Mouse (Mus musculus) MEL (cell line): ENCODE results near the gene Vdr. TPM values are rescaled to one million over a fixed set of nuclear protein-coding genes. Genes with fewer than 3 reads are reported as not detected.
A peak's percentile ranks its signal among the peaks of the same experiment; 100 is the strongest.

ENCODE experiments used
- DNase-seq: peaks from one replicate; pipeline ENCODE4 v3.0.0; 2011; ENCODE audit warnings: low read depth, low spot score
- H3K27ac ChIP-seq: 2 replicates; pipeline ENCODE4 v1.5.1; 2012; ENCODE audit warnings: low read depth, mild to moderate bottlenecking, control low read depth, low read length, moderate library complexity; ENCODE audit not compliant: control insufficient read depth
- H3K27me3 ChIP-seq, 2 experiments: fragments of 150-350 bp in 1 of 2; sonication (generic) in 1 of 2; 2 replicates each; pipeline ENCODE4 v1.6.1; 2012; ENCODE audit warnings: low read length in 2 of 2, mild to moderate bottlenecking in 2 of 2, improper control_type of control experiment in 1 of 2, moderate library complexity in 1 of 2; ENCODE audit not compliant: insufficient read depth in 2 of 2, control insufficient read depth in 1 of 2
- H3K36me3 ChIP-seq, 2 experiments: 2 replicates each; pipeline ENCODE4 v1.6.1; 2012 to 2014; ENCODE audit warnings: low read length in 2 of 2, improper control_type of control experiment in 1 of 2, inconsistent platforms in 1 of 2, mild to moderate bottlenecking in 1 of 2; ENCODE audit not compliant: insufficient read depth in 2 of 2, control insufficient read depth in 1 of 2
- H3K4me1 ChIP-seq, 2 experiments: fragments of 150-350 bp in 1 of 2; sonication (generic) in 1 of 2; 2 replicates each; pipeline ENCODE4 v1.6.1; 2012; ENCODE audit warnings: low read length in 2 of 2, improper control_type of control experiment in 1 of 2, mild to moderate bottlenecking in 1 of 2; ENCODE audit not compliant: insufficient read depth in 2 of 2, control insufficient read depth in 1 of 2
- H3K4me3 ChIP-seq, 2 experiments: fragments of 150-350 bp in 1 of 2; sonication (generic) in 1 of 2; 2 replicates each; pipeline ENCODE4 v1.5.1; 2012; ENCODE audit warnings: low read depth in 2 of 2, low read length in 2 of 2, mild to moderate bottlenecking in 2 of 2, moderate library complexity in 2 of 2, control low read depth in 1 of 2, improper control_type of control experiment in 1 of 2; ENCODE audit not compliant: control insufficient read depth in 1 of 2, insufficient read depth in 1 of 2
- H3K79me2 ChIP-seq: 2 replicates; pipeline ENCODE4 v1.6.1; 2012; ENCODE audit warnings: mild to moderate bottlenecking, low read length, moderate library complexity; ENCODE audit not compliant: control insufficient read depth, poor library complexity, insufficient read depth
- H3K9ac ChIP-seq: 2 replicates; pipeline ENCODE4 v1.6.1; 2012; ENCODE audit warnings: low read depth, mild to moderate bottlenecking, control low read depth, low read length, moderate library complexity; ENCODE audit not compliant: control insufficient read depth, poor library complexity, severe bottlenecking
- H3K9me3 ChIP-seq: fragments of 150-350 bp; sonication (generic); replicated peaks from 2 replicates; pipeline ENCODE4 v1.6.1; 2012; ENCODE audit warnings: mild to moderate bottlenecking, low read length, improper control_type of control experiment, moderate library complexity; ENCODE audit not compliant: insufficient read depth
- CHD1 ChIP-seq: IDR thresholded peaks from 2 replicates; pipeline ENCODE4 v1.6.1; 2012; ENCODE audit warnings: low read depth, mild to moderate bottlenecking, inconsistent platforms, low read length, improper control_type of control experiment
- CHD2 ChIP-seq: IDR thresholded peaks from 2 replicates; pipeline ENCODE4 v1.6.1; 2011; ENCODE audit warnings: low read length, improper control_type of control experiment
- E2F4 ChIP-seq: IDR thresholded peaks from 2 replicates; pipeline ENCODE4 v1.6.1; 2011; ENCODE audit warnings: low read depth, low read length, improper control_type of control experiment, borderline replicate concordance
- ELF1 ChIP-seq: IDR thresholded peaks from 2 replicates; pipeline ENCODE4 v1.6.1; 2014; ENCODE audit warnings: low read depth, mild to moderate bottlenecking, inconsistent platforms, low read length, improper control_type of control experiment, moderate library complexity
- EP300 ChIP-seq, 2 experiments: IDR thresholded peaks; 2 replicates each; pipeline ENCODE4 v1.6.1; 2011; ENCODE audit warnings: improper control_type of control experiment in 2 of 2, low read length in 2 of 2, low read depth in 1 of 2, mild to moderate bottlenecking in 1 of 2
- GABPA ChIP-seq: IDR thresholded peaks from 2 replicates; pipeline ENCODE4 v1.6.1; 2012; ENCODE audit warnings: low read depth, mild to moderate bottlenecking, inconsistent platforms, low read length, improper control_type of control experiment, moderate library complexity
- HCFC1 ChIP-seq: IDR thresholded peaks from 2 replicates; pipeline ENCODE4 v1.6.1; 2012; ENCODE audit warnings: low read depth, mild to moderate bottlenecking, inconsistent platforms, low read length, improper control_type of control experiment, moderate library complexity
- JUND ChIP-seq: IDR thresholded peaks from 2 replicates; pipeline ENCODE4 v1.6.1; 2011; ENCODE audit warnings: low read depth, mild to moderate bottlenecking, improper control_type of control experiment, low read length
- KAT2A ChIP-seq: conservative IDR thresholded peaks from 2 replicates; pipeline ENCODE4 v1.6.1; 2012; ENCODE audit warnings: low read depth, low read length, improper control_type of control experiment, inconsistent platforms
- MAFK ChIP-seq: IDR thresholded peaks from 2 replicates; pipeline ENCODE4 v1.6.1; 2011; ENCODE audit warnings: low read depth, mild to moderate bottlenecking, low read length, improper control_type of control experiment, borderline replicate concordance
- MAZ ChIP-seq: IDR thresholded peaks from 2 replicates; pipeline ENCODE4 v1.6.1; 2012; ENCODE audit warnings: low read depth, mild to moderate bottlenecking, inconsistent platforms, low read length, improper control_type of control experiment
- MXI1 ChIP-seq: IDR thresholded peaks from 2 replicates; pipeline ENCODE4 v1.6.1; 2011; ENCODE audit warnings: mild to moderate bottlenecking, low read depth, low read length, improper control_type of control experiment
- MYB ChIP-seq: IDR thresholded peaks from 2 replicates; pipeline ENCODE4 v1.6.1; 2011; ENCODE audit warnings: mild to moderate bottlenecking, low read depth, low read length, improper control_type of control experiment
- MYC ChIP-seq: IDR thresholded peaks from 2 replicates; pipeline ENCODE4 v1.6.1; 2011; ENCODE audit warnings: low read depth, mild to moderate bottlenecking, low read length, improper control_type of control experiment, moderate library complexity
- NELFE ChIP-seq: IDR thresholded peaks from 2 replicates; pipeline ENCODE4 v1.6.1; 2011; ENCODE audit warnings: low read depth, low read length, improper control_type of control experiment
- NRF1 ChIP-seq: IDR thresholded peaks from 2 replicates; pipeline ENCODE4 v1.6.1; 2014; ENCODE audit warnings: low read depth, mild to moderate bottlenecking, inconsistent platforms, low read length, improper control_type of control experiment, moderate library complexity; ENCODE audit not compliant: poor library complexity, insufficient read depth, severe bottlenecking
- POLR2A ChIP-seq, 2 experiments: IDR thresholded peaks; 2 replicates each; pipeline ENCODE4 v1.6.1; 2011 to 2012; ENCODE audit warnings: low read length in 2 of 2, mild to moderate bottlenecking in 2 of 2, control low read depth in 1 of 2, improper control_type of control experiment in 1 of 2, low read depth in 1 of 2, moderate library complexity in 1 of 2; ENCODE audit not compliant: control insufficient read depth in 1 of 2, insufficient read depth in 1 of 2, poor library complexity in 1 of 2
- SMC3 ChIP-seq: IDR thresholded peaks from 2 replicates; pipeline ENCODE4 v1.6.1; 2011; ENCODE audit warnings: low read depth, low read length, improper control_type of control experiment
- TAL1 ChIP-seq: IDR thresholded peaks from 2 replicates; pipeline ENCODE4 v1.6.1; 2012; ENCODE audit warnings: mild to moderate bottlenecking, inconsistent platforms, low read length, moderate library complexity, mixed read lengths
- TBP ChIP-seq: IDR thresholded peaks from 2 replicates; pipeline ENCODE4 v1.8.0; 2011; ENCODE audit warnings: low read depth, low read length, improper control_type of control experiment
- TCF12 ChIP-seq: IDR thresholded peaks from 2 replicates; pipeline ENCODE4 v1.6.1; 2014; ENCODE audit warnings: low read depth, mild to moderate bottlenecking, inconsistent platforms, low read length, improper control_type of control experiment, moderate library complexity
- UBTF ChIP-seq: IDR thresholded peaks from 2 replicates; pipeline ENCODE4 v1.6.1; 2012; ENCODE audit warnings: low read depth, mild to moderate bottlenecking, inconsistent platforms, low read length, improper control_type of control experiment, moderate library complexity, borderline replicate concordance; ENCODE audit not compliant: insufficient read depth
- ZNF384 ChIP-seq: IDR thresholded peaks from 2 replicates; pipeline ENCODE4 v1.6.1; 2012; ENCODE audit warnings: low read depth, mild to moderate bottlenecking, inconsistent platforms, low read length, improper control_type of control experiment
- polyA plus RNA-seq, 2 experiments: library from polyadenylated mRNA; stranded (reverse) in 1 of 2; unstranded in 1 of 2; fragments of >175 nt in 1 of 2; fragments of >200 nt in 1 of 2; gene quantifications; 2 replicates each; pipeline versions ENCODE4 v1.2.1 to v1.2.4; 2012; ENCODE audit warnings: low replicate concordance in 2 of 2, low read depth in 1 of 2; ENCODE audit not compliant: insufficient read length in 2 of 2, insufficient read depth in 1 of 2, missing spikeins in 1 of 2
- total RNA-seq: library from RNA; depleted of rRNA; stranded (reverse); fragments of 300-350 nt; gene quantifications from 2 replicates; pipeline ENCODE4 v1.2.3, GENCODE M21; 2012

The Vdr gene
- total and polyA plus RNA-seq, 3 experiments, result 0.54 to 1.9 TPM; not detected in 1

DNA sequence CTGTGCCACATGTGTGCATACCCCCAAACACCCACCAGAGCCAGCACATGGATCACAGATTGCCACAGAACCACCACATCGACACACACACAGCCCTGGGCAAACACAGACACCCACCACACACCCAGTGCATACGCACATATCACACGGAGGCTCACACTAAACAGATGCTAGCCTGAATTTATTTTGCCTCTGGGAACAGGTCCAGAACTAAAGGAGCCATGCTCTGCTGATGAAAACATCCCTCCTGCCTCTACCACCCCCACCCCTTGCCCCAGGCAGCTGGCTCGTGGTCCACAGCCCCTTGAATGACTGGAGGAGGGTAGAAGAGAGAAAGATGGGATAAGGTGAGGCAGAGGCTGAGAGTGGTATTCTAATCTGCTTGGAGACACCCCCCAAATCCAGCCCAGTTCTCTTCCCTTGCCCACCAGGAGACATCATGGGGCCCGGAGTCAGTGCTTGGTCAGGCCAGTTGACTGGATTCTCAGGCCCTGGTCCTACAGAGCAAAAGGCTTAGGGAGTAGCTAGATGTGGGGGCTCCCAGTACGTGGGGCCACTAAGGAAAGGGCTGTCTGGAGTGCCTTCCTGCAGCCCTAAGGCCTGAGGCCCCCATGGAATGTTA, 82.1 kb downstream of the Vdr start (continued):
- TF ChIP-seq ZNF384, result no peak
- no peak for TF ChIP-seq EP300 (IDR thresholded peaks at IDR 0.05; ENCODE audit: low read depth in 1 of 2, low read length in 2 of 2)

DNA sequence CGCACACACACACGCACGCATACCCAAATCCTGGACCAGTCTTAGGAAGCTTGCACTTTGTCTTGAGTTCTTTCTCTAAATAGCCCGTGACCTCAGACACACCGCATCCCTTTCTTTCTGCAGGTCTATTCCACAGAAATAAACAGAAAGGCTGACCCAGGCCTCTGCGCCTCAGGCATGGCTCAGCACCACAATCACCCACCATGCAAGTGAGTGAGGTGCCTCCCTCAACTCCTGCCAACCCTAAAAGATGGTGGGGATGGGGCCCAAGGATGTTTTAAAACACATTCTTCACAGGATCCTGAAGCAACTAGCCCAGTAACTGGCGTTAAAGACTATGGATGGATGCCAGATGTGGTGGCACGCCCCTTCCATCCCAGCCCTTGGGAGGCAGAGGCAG, 83.0 kb downstream of the Vdr start:
- no peaks in the 10 kb centered on the region for H3K9me3 ChIP-seq
- peak overlapping the region; percentile 13; the same call in 1 of the 2 replicates for H3K27ac ChIP-seq
- H3K27me3 ChIP-seq, result no peaks in the 10 kb centered on the region
- no peak overlapping the region for H3K4me3 ChIP-seq
- no peak for DNase-seq
- H3K36me3 ChIP-seq, result peaks cover 45 to 78% of the 10 kb centered on the region in 2 experiments
- H3K79me2 ChIP-seq, result peaks cover 93% of the 10 kb centered on the region
- peaks cover 54 to 78% of the 10 kb centered on the region in 2 experiments for H3K4me1 ChIP-seq
- no peak overlapping the region for H3K9ac ChIP-seq
- TF ChIP-seq KAT2A (no peak), JUND (no peak), MAFK (no peak), ZNF384 (no peak), NELFE (no peak), MAZ (no peak), UBTF (no peak), ELF1 (no peak), MYC (no peak), GABPA (no peak), E2F4 (no peak), CHD2 (no peak), MYB (no peak), CHD1 (no peak), SMC3 (no peak), TAL1 (no peak), TCF12 (no peak)
- TF ChIP-seq, all 39 proteins: peak for 0

DNA sequence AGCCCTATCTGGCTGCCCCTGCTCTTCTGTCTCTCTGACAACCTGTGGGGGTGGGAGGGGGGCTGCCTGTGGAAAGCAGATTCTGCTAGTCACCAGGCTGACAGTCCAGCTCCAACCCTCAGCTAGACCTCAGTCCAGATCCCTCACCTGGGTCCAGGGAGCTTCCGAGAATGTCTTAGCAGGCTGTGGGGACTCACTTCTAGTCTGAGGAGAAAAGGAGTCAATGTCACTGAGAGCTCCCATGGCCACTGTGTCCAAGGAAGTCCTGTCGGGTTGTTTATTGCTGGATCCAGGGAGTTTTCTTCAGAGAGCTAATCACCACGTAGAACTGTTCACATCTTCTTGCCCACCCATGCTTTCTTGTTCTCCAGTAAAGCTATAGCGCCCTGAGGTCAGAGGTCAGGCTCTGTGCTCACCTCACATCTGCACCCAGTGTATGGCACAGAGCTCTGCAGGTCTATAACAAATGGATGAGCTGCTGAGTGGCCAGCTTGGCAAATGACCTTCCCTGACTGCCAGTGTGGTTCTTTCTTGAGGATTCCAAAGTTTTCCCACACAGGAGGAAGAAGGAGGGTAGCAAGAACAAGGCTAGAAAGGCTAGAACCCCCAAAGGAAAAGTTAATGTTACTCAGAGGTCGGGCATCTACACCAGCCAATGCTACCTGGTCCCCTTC, 83.7 kb downstream of the Vdr start:
- Histone ChIP-seq H3K4me3 (no peak overlapping the region), H3K9me3 (no peaks in the 10 kb centered on the region), H3K27ac (peak overlapping the region; percentile 82), H3K27me3 (no peaks in the 10 kb centered on the region), H3K79me2 (peaks cover 93% of the 10 kb centered on the region), H3K9ac (peak overlapping the region; percentile 7; the same call in 1 of the 2 replicates), H3K36me3 (peaks cover 52 to 81% of the 10 kb centered on the region in 2 experiments), H3K4me1 (peaks cover 54 to 81% of the 10 kb centered on the region in 2 experiments)
- TF ChIP-seq TBP, result no peak
- TF ChIP-seq MXI1, result no peak
- no peak for TF ChIP-seq HCFC1
- peak in 1 of 2 experiments; percentile 50; a peak in 1 of 4 replicates for TF ChIP-seq POLR2A (IDR thresholded peaks at IDR 0.05; ENCODE audit: control insufficient read depth in 1 of 2, insufficient read depth in 1 of 2, low read depth in 1 of 2, low read length in 2 of 2, poor library complexity in 1 of 2)
- TF ChIP-seq NRF1, result no peak
- no peak for TF ChIP-seq TAL1
- DNase-seq, result no peak
